Mouse (Mus musculus) ES-E14 (cell line): Measurements from ENCODE around the gene Rapgef3. TPM values are rescaled to one million over a fixed set of nuclear protein-coding genes. Genes with fewer than 3 reads are reported as not detected.
A peak's percentile ranks its signal among the peaks of the same experiment; 100 is the strongest.

ENCODE experiments used
- DNase-seq: peaks from one replicate; pipeline ENCODE4 v3.0.0-alpha.2; 2013; ENCODE audit warnings: low read depth, low spot score
- H3K27ac ChIP-seq: 2 replicates; pipeline ENCODE4 v1.5.1; 2012; ENCODE audit warnings: low read depth, mild to moderate bottlenecking, low read length, moderate library complexity, mixed read lengths; ENCODE audit not compliant: poor library complexity, insufficient read depth, severe bottlenecking
- H3K36me3 ChIP-seq: 2 replicates; pipeline ENCODE4 v1.6.1; 2012; ENCODE audit warnings: mild to moderate bottlenecking, low read length, moderate library complexity, mixed read lengths; ENCODE audit not compliant: control insufficient read depth, poor library complexity, insufficient read depth, severe bottlenecking
- H3K4me1 ChIP-seq, 2 experiments: fragments of 150-350 bp in 1 of 2; sonication (generic) in 1 of 2; 2 replicates each; pipeline ENCODE4 v1.6.1; 2012; ENCODE audit warnings: low read length in 2 of 2, mild to moderate bottlenecking in 1 of 2, mixed read lengths in 1 of 2; ENCODE audit not compliant: control insufficient read depth in 2 of 2, insufficient read depth in 2 of 2, poor library complexity in 1 of 2
- H3K4me3 ChIP-seq, 2 experiments: fragments of 150-350 bp in 1 of 2; sonication (generic) in 1 of 2; 2 replicates each; pipeline ENCODE4 v1.5.1; 2012; ENCODE audit warnings: low read length in 2 of 2, low read depth in 1 of 2, mild to moderate bottlenecking in 1 of 2, mixed read lengths in 1 of 2; ENCODE audit not compliant: insufficient read depth in 1 of 2, poor library complexity in 1 of 2, severe bottlenecking in 1 of 2
- H3K9ac ChIP-seq: 2 replicates; pipeline ENCODE4 v1.6.1; 2012; ENCODE audit warnings: low read depth, mild to moderate bottlenecking, low read length, mixed read lengths; ENCODE audit not compliant: poor library complexity, insufficient read depth, severe bottlenecking
- H3K9me3 ChIP-seq: fragments of 150-350 bp; sonication (generic); 2 replicates; pipeline ENCODE4 v1.6.1; 2012; ENCODE audit warnings: low read depth, mild to moderate bottlenecking, low read length; ENCODE audit not compliant: control insufficient read depth, insufficient read depth
- CHD2 ChIP-seq: IDR thresholded peaks from 2 replicates; pipeline ENCODE4 v1.6.1; 2014; ENCODE audit warnings: mild to moderate bottlenecking, low read depth, low read length, inconsistent platforms
- HCFC1 ChIP-seq: IDR thresholded peaks from 2 replicates; pipeline ENCODE4 v1.6.1; 2012; ENCODE audit warnings: low read length, inconsistent platforms, borderline replicate concordance; ENCODE audit not compliant: insufficient read depth
- MAFK ChIP-seq: IDR thresholded peaks from 2 replicates; pipeline ENCODE4 v1.6.1; 2014; ENCODE audit warnings: mild to moderate bottlenecking, low read depth, low read length, inconsistent platforms; ENCODE audit not compliant: insufficient read depth
- ZC3H11A ChIP-seq: IDR thresholded peaks from 2 replicates; pipeline ENCODE4 v1.6.1; 2012; ENCODE audit warnings: low read depth, mild to moderate bottlenecking, inconsistent platforms, low read length, borderline replicate concordance
- ZNF384 ChIP-seq: IDR thresholded peaks from 2 replicates; pipeline ENCODE4 v1.6.1; 2012; ENCODE audit warnings: low read depth, low read length, inconsistent platforms
- in situ Hi-C, 2 experiments: fragments of 600-800 bp; cut with MboI; formaldehyde crosslinking; loops; one replicate each; pipeline ENCODE4 v1.15.1; 2025; ENCODE audit warnings: low sequenced_read_pairs in 2 of 2, inconsistent platforms in 1 of 2; ENCODE audit not compliant: unreplicated experiment in 2 of 2
- total RNA-seq: library from RNA; depleted of rRNA; stranded (reverse); fragments of 300-350 nt; gene quantifications from 2 replicates; pipeline ENCODE4 v1.2.3, GENCODE M21; 2012

The Rapgef3 gene
- total RNA-seq, 1 experiment: 12.7 TPM

- no peaks in the 10 kb centered on the region for H3K9me3 ChIP-seq
- no peak overlapping the region for H3K27ac ChIP-seq
- no peak for TF ChIP-seq ZNF384
- no peak for TF ChIP-seq HCFC1
- no peak for TF ChIP-seq CHD2
- H3K4me3 ChIP-seq: no peak overlapping the region
- DNase-seq: no peak
- in situ Hi-C loops: no loop called here
- no peak overlapping the region for H3K9ac ChIP-seq
- no peaks in the 10 kb centered on the region for H3K36me3 ChIP-seq
- peaks cover 3% of the 10 kb centered on the region in 2 experiments; a peak in 2 of 4 replicates for H3K4me1 ChIP-seq
Measured at GRCm38 (mm10) chr15:97773108-97773507, 5.3 kb upstream of the Rapgef3 start.

- peaks cover 3 to 14% of the 10 kb centered on the region in 2 experiments; a peak in 3 of 4 replicates for H3K4me1 ChIP-seq
- H3K9ac ChIP-seq: no peak overlapping the region
- DNase-seq: no peak
- TF ChIP-seq ZC3H11A: no peak
- TF ChIP-seq CHD2: no peak
- no peak for TF ChIP-seq ZNF384
- no peak for TF ChIP-seq MAFK
- no peak for TF ChIP-seq HCFC1
- H3K4me3 ChIP-seq: no peak overlapping the region
- H3K27ac ChIP-seq: no peak overlapping the region
- H3K9me3 ChIP-seq: no peaks in the 10 kb centered on the region
- H3K36me3 ChIP-seq: no peaks in the 10 kb centered on the region
- in situ Hi-C loops: no loop called here
Measured at GRCm38 (mm10) chr15:97770280-97770679, 2.5 kb upstream of the Rapgef3 start.

- no peak for DNase-seq
- Histone ChIP-seq H3K4me1 (peaks cover 8 to 26% of the 10 kb centered on the region in 2 experiments; a peak in 3 of 4 replicates), H3K9me3 (no peaks in the 10 kb centered on the region)
Measured at GRCm38 (mm10) chr15:97768192-97768591, 420 bp upstream of the Rapgef3 start.

GRCm38 (mm10) chr15:97766594-97767279 lies 1.0 kb downstream of the Rapgef3 start:
- in situ Hi-C loops: no loop called here
- H3K36me3 ChIP-seq: no peaks in the 10 kb centered on the region
- no peaks in the 10 kb centered on the region for H3K9me3 ChIP-seq
- H3K27ac ChIP-seq: no peak overlapping the region
- H3K4me3 ChIP-seq: peak overlapping the region; percentile 62 to 68
- peaks cover 8 to 26% of the 10 kb centered on the region in 2 experiments; a peak in 3 of 4 replicates for H3K4me1 ChIP-seq
- DNase-seq: no peak
- H3K9ac ChIP-seq: no peak overlapping the region
- TF ChIP-seq MAFK (no peak), CHD2 (no peak), ZNF384 (no peak), ZC3H11A (no peak), HCFC1 (no peak)

More at GRCm38 (mm10) chr15:97768192-97768591, 420 bp upstream of the Rapgef3 start:
- TF ChIP-seq ZC3H11A: no peak
- no peak for TF ChIP-seq CHD2
- no peak for TF ChIP-seq ZNF384
- TF ChIP-seq HCFC1: no peak
- no peak for TF ChIP-seq MAFK
- Histone ChIP-seq H3K27ac (no peak overlapping the region), H3K36me3 (no peaks in the 10 kb centered on the region), H3K4me3 (peak overlapping the region; percentile 62 to 68), H3K9ac (peak overlapping the region; percentile 75)
- in situ Hi-C loops: no loop called here
